Mouse (Mus musculus) forebrain, embryonic 13.5 days (tissue): ENCODE measurements around the gene Bbof1. TPM values are rescaled to one million over a fixed set of nuclear protein-coding genes. Genes with fewer than 3 reads are reported as not detected.
A peak's percentile ranks its signal among the peaks of the same experiment; 100 is the strongest.

ENCODE experiments used
- ATAC-seq: fragments of 200-750 bp; cut with Nextera tagmentation; 2 replicates; pipeline ENCODE4 v1.8.0; 2017
- H3K27ac ChIP-seq: fragments of 300-500 bp; sonication (generic); 2 replicates; pipeline ENCODE4 v1.5.1; 2015; ENCODE audit warnings: inconsistent platforms, mild to moderate bottlenecking, moderate library complexity
- H3K27me3 ChIP-seq: fragments of 300-500 bp; sonication (generic); 2 replicates; pipeline ENCODE4 v1.6.1; 2015; ENCODE audit warnings: mild to moderate bottlenecking, inconsistent platforms
- H3K36me3 ChIP-seq: fragments of 300-500 bp; sonication (generic); 2 replicates; pipeline ENCODE4 v1.6.1; 2015; ENCODE audit warnings: mild to moderate bottlenecking, inconsistent platforms; ENCODE audit not compliant: poor library complexity, severe bottlenecking
- H3K4me1 ChIP-seq: fragments of 300-500 bp; sonication (generic); 2 replicates; pipeline ENCODE4 v1.6.1; 2015; ENCODE audit warnings: inconsistent platforms
- H3K4me2 ChIP-seq: fragments of 300-500 bp; sonication (generic); 2 replicates; pipeline ENCODE4 v1.6.1; 2015; ENCODE audit warnings: inconsistent platforms, mild to moderate bottlenecking, moderate library complexity
- H3K4me3 ChIP-seq: fragments of 300-500 bp; sonication (generic); 2 replicates; pipeline ENCODE4 v1.5.1; 2015; ENCODE audit warnings: mild to moderate bottlenecking, inconsistent platforms
- H3K9ac ChIP-seq: fragments of 300-500 bp; sonication (generic); 2 replicates; pipeline ENCODE4 v1.6.1; 2015; ENCODE audit warnings: mild to moderate bottlenecking, inconsistent platforms
- H3K9me3 ChIP-seq: fragments of 300-500 bp; sonication (generic); replicated peaks from 2 replicates; pipeline ENCODE4 v1.6.1; 2016; ENCODE audit warnings: inconsistent platforms
- WGBS: fragments of 180-500 bp; shearing (Covaris S2); methylation state at CpG from one replicate; pipeline ENCODE4 v1.1.7; 2015; 5-methylcytosine and 5-hydroxymethylcytosine counted together
- polyA plus RNA-seq: library from polyadenylated mRNA; unstranded; fragments of >200 nt; fragmentation: Nextera tagmentation; extraction: Ambion mirVana; gene quantifications from 2 replicates; pipeline ENCODE4 v1.2.1, GENCODE M21; 2015

Bbof1 gene
- polyA plus RNA-seq, 1 experiment from 2014 or later = 2.6 TPM

GRCm38 (mm10) chr12:84482778-84483585 lies 74.1 kb downstream of the Bbof1 start:
- Histone ChIP-seq H3K9ac (no peak overlapping the region), H3K27me3 (no peaks in the 10 kb centered on the region), H3K4me3 (no peak overlapping the region), H3K36me3 (peaks cover 7% of the 10 kb centered on the region), H3K4me2 (no peak overlapping the region), H3K4me1 (peaks cover 9% of the 10 kb centered on the region), H3K27ac (no peak overlapping the region), H3K9me3 (no peaks in the 10 kb centered on the region)
- no peak for ATAC-seq
- WGBS = 90% methylated on average over 14 of the region's 14 CpGs

GRCm38 (mm10) chr12:84487324-84488056 lies 78.6 kb downstream of the Bbof1 start:
- peak; percentile 85 for ATAC-seq
- H3K4me2 ChIP-seq = no peak overlapping the region; the same call in 1 of the 2 replicates

More at GRCm38 (mm10) chr12:84487324-84488056, 78.6 kb downstream of the Bbof1 start:
- Histone ChIP-seq H3K27ac (peak overlapping the region; percentile 52), H3K4me3 (no peak overlapping the region), H3K9ac (no peak overlapping the region), H3K9me3 (no peaks in the 10 kb centered on the region), H3K36me3 (no peaks in the 10 kb centered on the region; the same call in 1 of the 2 replicates), H3K27me3 (no peaks in the 10 kb centered on the region), H3K4me1 (peaks cover 10% of the 10 kb centered on the region)
- 27% methylated on average over 8 of the region's 8 CpGs for WGBS

Other genes starting within 250 kb of the Bbof1 start
- gene Elmsan1, start 190.2 kb upstream of the Bbof1 start, polyA plus RNA-seq = 5.0 and 5.6 TPM in 2 replicates
- gene Ptgr2, start 123.8 kb upstream of the Bbof1 start, polyA plus RNA-seq = 13.3 and 16.7 TPM in 2 replicates
- gene Zfp410, start 92.2 kb upstream of the Bbof1 start, polyA plus RNA-seq = 109 and 120 TPM in 2 replicates
- 45.8 and 47.2 TPM in 2 replicates for gene Coq6, start 47.4 kb upstream of the Bbof1 start, polyA plus RNA-seq
- 12.3 and 12.7 TPM in 2 replicates for gene Fam161b, start 47.2 kb upstream of the Bbof1 start, polyA plus RNA-seq
- gene Entpd5, start within 50 bp of the Bbof1 start, polyA plus RNA-seq = 8.8 and 9.9 TPM in 2 replicates
- 29.3 and 29.9 TPM in 2 replicates for gene Rnf113a2, start 8.1 kb downstream of the Bbof1 start, polyA plus RNA-seq
- gene Aldh6a1, start 41.9 kb downstream of the Bbof1 start, polyA plus RNA-seq = 26.2 and 26.9 TPM in 2 replicates
- 42.5 and 46.2 TPM in 2 replicates for gene Lin52, start 42.4 kb downstream of the Bbof1 start, polyA plus RNA-seq
- not detected in 2 replicates for gene Vsx2, start 160.7 kb downstream of the Bbof1 start, polyA plus RNA-seq
- gene Abcd4, start 208.3 kb downstream of the Bbof1 start, polyA plus RNA-seq = 13.9 and 14.7 TPM in 2 replicates
- not detected in 2 replicates for gene Vrtn, start 231.9 kb downstream of the Bbof1 start, polyA plus RNA-seq